Mouse (Mus musculus): ENCODE results near the gene Il10rb. TPM values are rescaled to one million over a fixed set of nuclear protein-coding genes. Genes with fewer than 3 reads are reported as not detected.

Il10rb gene
- polyA plus RNA-seq, 1 experiment = 13.7 TPM

- peaks cover 18% of the 10 kb centered on the region for H3K27me3 ChIP-seq (ENCODE audit: control insufficient read depth, insufficient read depth, insufficient read length)
- H3K79me2 ChIP-seq (ENCODE audit: control insufficient read depth, insufficient read depth) = no peaks in the 10 kb centered on the region
- no peak overlapping the region for H3K4me3 ChIP-seq
- H3K4me2 ChIP-seq (ENCODE audit: low read depth) = no peak overlapping the region
- no peaks in the 10 kb centered on the region for H3K36me3 ChIP-seq (ENCODE audit: control insufficient read depth, insufficient read depth)
- no peak overlapping the region for H3ac ChIP-seq (ENCODE audit: control insufficient read depth, insufficient read length)
- TF ChIP-seq TCF3 (IDR thresholded peaks at IDR 0.05; ENCODE audit: insufficient read length, low read depth) (no peak), CEBPB (IDR thresholded peaks at IDR 0.05; ENCODE audit: insufficient read depth, poor library complexity, severe bottlenecking) (no peak), TCF12 (IDR thresholded peaks at IDR 0.05; ENCODE audit: insufficient read depth, poor library complexity, severe bottlenecking) (no peak), MYOG (IDR thresholded peaks at IDR 0.05; ENCODE audit: control insufficient read depth in 1 of 3, insufficient read depth in 1 of 3, insufficient read length in 2 of 3, low read depth in 2 of 3) (no peak), REST (IDR thresholded peaks at IDR 0.05; ENCODE audit: insufficient read depth, insufficient read length) (no peak), USF1 (IDR thresholded peaks at IDR 0.05; ENCODE audit: low read depth) (no peak), MAX (IDR thresholded peaks at IDR 0.05; ENCODE audit: low read depth) (no peak), POLR2A (IDR thresholded peaks at IDR 0.05; ENCODE audit: insufficient read length, low read depth) (no peak), E2F4 (IDR thresholded peaks at IDR 0.05; ENCODE audit: insufficient read depth) (no peak), MYOD1 (IDR thresholded peaks at IDR 0.05; ENCODE audit: control insufficient read depth in 1 of 3, insufficient read length in 2 of 3, low read depth in 2 of 3) (no peak), POLR2AphosphoS2 (IDR thresholded peaks at IDR 0.05; ENCODE audit: insufficient read length, low read depth) (no peak), SRF (IDR thresholded peaks at IDR 0.05; ENCODE audit: control insufficient read depth, insufficient read length, low read depth) (no peak)
Measured at GRCm38 (mm10) chr16:91360162-91360561, 45.8 kb upstream of the Il10rb start.

- H3K4me3 ChIP-seq = no peak overlapping the region
- H3K36me3 ChIP-seq (ENCODE audit: control insufficient read depth, insufficient read depth) = no peaks in the 10 kb centered on the region
- TF ChIP-seq TCF12 (IDR thresholded peaks at IDR 0.05; ENCODE audit: insufficient read depth, poor library complexity, severe bottlenecking) (no peak), USF1 (IDR thresholded peaks at IDR 0.05; ENCODE audit: low read depth) (no peak), REST (IDR thresholded peaks at IDR 0.05; ENCODE audit: insufficient read depth, insufficient read length) (no peak), POLR2A (IDR thresholded peaks at IDR 0.05; ENCODE audit: insufficient read length, low read depth) (no peak), POLR2AphosphoS2 (IDR thresholded peaks at IDR 0.05; ENCODE audit: insufficient read length, low read depth) (no peak), TCF3 (IDR thresholded peaks at IDR 0.05; ENCODE audit: insufficient read length, low read depth) (no peak), CEBPB (IDR thresholded peaks at IDR 0.05; ENCODE audit: insufficient read depth, poor library complexity, severe bottlenecking) (no peak), E2F4 (IDR thresholded peaks at IDR 0.05; ENCODE audit: insufficient read depth) (no peak), SRF (IDR thresholded peaks at IDR 0.05; ENCODE audit: control insufficient read depth, insufficient read length, low read depth) (no peak), MYOG (IDR thresholded peaks at IDR 0.05; ENCODE audit: control insufficient read depth in 1 of 3, insufficient read depth in 1 of 3, insufficient read length in 2 of 3, low read depth in 2 of 3) (no peak), MYOD1 (IDR thresholded peaks at IDR 0.05; ENCODE audit: control insufficient read depth in 1 of 3, insufficient read length in 2 of 3, low read depth in 2 of 3) (no peak), MAX (IDR thresholded peaks at IDR 0.05; ENCODE audit: low read depth) (no peak)
- peaks cover 15% of the 10 kb centered on the region for H3K27me3 ChIP-seq (ENCODE audit: control insufficient read depth, insufficient read depth, insufficient read length)
- H3ac ChIP-seq (ENCODE audit: control insufficient read depth, insufficient read length) = no peak overlapping the region
- no peaks in the 10 kb centered on the region for H3K79me2 ChIP-seq (ENCODE audit: control insufficient read depth, insufficient read depth)
- H3K4me2 ChIP-seq (ENCODE audit: low read depth) = no peak overlapping the region
Measured at GRCm38 (mm10) chr16:91362006-91362405, 44.0 kb upstream of the Il10rb start.

- no peak for TF ChIP-seq MYOG (IDR thresholded peaks at IDR 0.05; ENCODE audit: control insufficient read depth in 1 of 3, insufficient read depth in 1 of 3, insufficient read length in 2 of 3, low read depth in 2 of 3)
- TF ChIP-seq USF1 (IDR thresholded peaks at IDR 0.05; ENCODE audit: low read depth) = no peak
- TF ChIP-seq CEBPB (IDR thresholded peaks at IDR 0.05; ENCODE audit: insufficient read depth, poor library complexity, severe bottlenecking) = no peak
- no peak for TF ChIP-seq POLR2AphosphoS2 (IDR thresholded peaks at IDR 0.05; ENCODE audit: insufficient read length, low read depth)
- TF ChIP-seq TCF12 (IDR thresholded peaks at IDR 0.05; ENCODE audit: insufficient read depth, poor library complexity, severe bottlenecking) = no peak
- TF ChIP-seq E2F4 (IDR thresholded peaks at IDR 0.05; ENCODE audit: insufficient read depth) = no peak
- no peak for TF ChIP-seq TCF3 (IDR thresholded peaks at IDR 0.05; ENCODE audit: insufficient read length, low read depth)
- TF ChIP-seq SRF (IDR thresholded peaks at IDR 0.05; ENCODE audit: control insufficient read depth, insufficient read length, low read depth) = no peak
- H3K27me3 ChIP-seq (ENCODE audit: control insufficient read depth, insufficient read depth, insufficient read length) = peaks cover 10% of the 10 kb centered on the region
- H3K4me2 ChIP-seq (ENCODE audit: low read depth) = peak overlapping the region; percentile 38
Measured at GRCm38 (mm10) chr16:91362616-91363272, 43.2 kb upstream of the Il10rb start.

GRCm38 (mm10) chr16:91363483-91363882 is 42.5 kb upstream of the Il10rb start:
- Histone ChIP-seq H3K79me2 (ENCODE audit: control insufficient read depth, insufficient read depth) (no peaks in the 10 kb centered on the region), H3ac (ENCODE audit: control insufficient read depth, insufficient read length) (no peak overlapping the region), H3K4me2 (ENCODE audit: low read depth) (peak overlapping the region; percentile 38), H3K27me3 (ENCODE audit: control insufficient read depth, insufficient read depth, insufficient read length) (peaks cover 7% of the 10 kb centered on the region), H3K36me3 (ENCODE audit: control insufficient read depth, insufficient read depth) (no peaks in the 10 kb centered on the region), H3K4me3 (no peak overlapping the region)
- TF ChIP-seq E2F4 (IDR thresholded peaks at IDR 0.05; ENCODE audit: insufficient read depth) = no peak
- no peak for TF ChIP-seq TCF12 (IDR thresholded peaks at IDR 0.05; ENCODE audit: insufficient read depth, poor library complexity, severe bottlenecking)
- TF ChIP-seq SRF (IDR thresholded peaks at IDR 0.05; ENCODE audit: control insufficient read depth, insufficient read length, low read depth) = no peak
- no peak for TF ChIP-seq POLR2A (IDR thresholded peaks at IDR 0.05; ENCODE audit: insufficient read length, low read depth)
- no peak for TF ChIP-seq POLR2AphosphoS2 (IDR thresholded peaks at IDR 0.05; ENCODE audit: insufficient read length, low read depth)
- no peak for TF ChIP-seq MYOD1 (IDR thresholded peaks at IDR 0.05; ENCODE audit: control insufficient read depth in 1 of 3, insufficient read length in 2 of 3, low read depth in 2 of 3)
- no peak for TF ChIP-seq CEBPB (IDR thresholded peaks at IDR 0.05; ENCODE audit: insufficient read depth, poor library complexity, severe bottlenecking)
- TF ChIP-seq USF1 (IDR thresholded peaks at IDR 0.05; ENCODE audit: low read depth) = no peak
- TF ChIP-seq TCF3 (IDR thresholded peaks at IDR 0.05; ENCODE audit: insufficient read length, low read depth) = no peak
- TF ChIP-seq REST (IDR thresholded peaks at IDR 0.05; ENCODE audit: insufficient read depth, insufficient read length) = no peak
- TF ChIP-seq MAX (IDR thresholded peaks at IDR 0.05; ENCODE audit: low read depth) = no peak
- no peak for TF ChIP-seq MYOG (IDR thresholded peaks at IDR 0.05; ENCODE audit: control insufficient read depth in 1 of 3, insufficient read depth in 1 of 3, insufficient read length in 2 of 3, low read depth in 2 of 3)

More at GRCm38 (mm10) chr16:91362616-91363272, 43.2 kb upstream of the Il10rb start:
- Histone ChIP-seq H3K36me3 (ENCODE audit: control insufficient read depth, insufficient read depth) (no peaks in the 10 kb centered on the region), H3K79me2 (ENCODE audit: control insufficient read depth, insufficient read depth) (no peaks in the 10 kb centered on the region), H3K4me3 (no peak overlapping the region), H3ac (ENCODE audit: control insufficient read depth, insufficient read length) (no peak overlapping the region)
